Mouse (Mus musculus) lung, adult 2 months (tissue): ENCODE measurements at regions not wholly inside any gene's neighbourhood (a gene's known extent, or its start where the extent isn't known, plus 50 kb on each side); places are given as distances from the start of the nearest gene placed in this dataset.

Source experiments
- CTCF ChIP-seq: fragments of 200-500 bp; IDR thresholded peaks from 2 replicates; pipeline ENCODE4 v1.5.1; 2011; ENCODE audit warnings: mild to moderate bottlenecking, low read length, control low read depth; ENCODE audit not compliant: insufficient read depth
- POLR2A ChIP-seq: fragments of 200-500 bp; IDR thresholded peaks from 2 replicates; pipeline ENCODE4 v1.6.1; 2011; ENCODE audit warnings: low read depth, mild to moderate bottlenecking, control low read depth, low read length, borderline replicate concordance; ENCODE audit errors: extremely low read depth

- TF ChIP-seq POLR2A: no peak
- TF ChIP-seq CTCF: no peak
Measured at GRCm38 (mm10) chr9:33152186-33152585, 516.2 kb downstream of the Ets1 start.
